Mouse (Mus musculus): ENCODE results near the gene Gramd4. TPM values are rescaled to one million over a fixed set of nuclear protein-coding genes. Genes with fewer than 3 reads are reported as not detected.
A peak's percentile ranks its signal among the peaks of the same experiment; 100 is the strongest.

Gramd4 gene
- 10 to 100 TPM in 2 of 26 experiments, 1 to 10 TPM in 20, under 1 TPM in 3, not detected in 1; 0.52 to 13.4 (median 3.5) TPM for total RNA-seq (2018; cell fraction: chromatin; rRNA removed)
- total RNA-seq (2018; cell fraction: cytosol; rRNA removed) = 1 to 10 TPM in 12 of 26 experiments, under 1 TPM in 14; 0.41 to 3.3 (median 0.89) TPM
- total RNA-seq (2018; cell fraction: nucleus; rRNA removed) = 10 to 100 TPM in 1 of 26 experiments, 1 to 10 TPM in 17, under 1 TPM in 8; 0.43 to 11.3 (median 2.1) TPM
- 1.2 to 2.1 TPM (median 1.9 TPM) in 3 replicates for polyA plus RNA-seq (2018)

DNA sequence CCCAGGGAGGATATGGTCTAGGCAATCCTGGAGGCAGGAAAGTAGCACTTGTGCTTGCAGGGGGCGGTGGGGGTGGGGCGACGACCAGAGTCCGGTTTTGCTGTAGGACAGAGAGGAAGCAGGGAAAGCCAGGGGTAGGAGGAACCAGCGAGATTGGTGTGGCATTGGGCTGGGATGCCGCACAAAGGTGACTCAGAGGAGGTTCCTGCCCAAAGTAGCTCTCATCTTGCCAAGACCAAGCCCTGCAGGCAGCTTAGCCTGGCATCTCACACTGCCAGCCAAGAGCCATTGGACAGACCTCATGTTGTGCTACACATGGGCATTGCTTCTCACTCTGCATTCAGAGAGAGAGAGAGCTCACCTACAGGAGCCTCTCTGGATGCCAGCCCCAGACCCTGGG lies at the start of gene Gramd4:
Gene Gramd4 (plus strand): TSS at position 283 of the 400 bp plus-strand sequence.
- H3K4me3 ChIP-seq (ENCODE audit: inconsistent target) = peak within 1 kb of the TSS; percentile 15; the same call in 1 of the 2 replicates
- H3K36me3 ChIP-seq (ENCODE audit: inconsistent target) = no peaks in the 10 kb centered on the region
- no peaks in the 10 kb centered on the region for H3K79me2 ChIP-seq (ENCODE audit: inconsistent target)
- no peak within 1 kb of the TSS for H3K27ac ChIP-seq
- 26% methylated on average over 6 of the region's 6 CpGs for WGBS (ENCODE audit: missing documents)

DNA sequence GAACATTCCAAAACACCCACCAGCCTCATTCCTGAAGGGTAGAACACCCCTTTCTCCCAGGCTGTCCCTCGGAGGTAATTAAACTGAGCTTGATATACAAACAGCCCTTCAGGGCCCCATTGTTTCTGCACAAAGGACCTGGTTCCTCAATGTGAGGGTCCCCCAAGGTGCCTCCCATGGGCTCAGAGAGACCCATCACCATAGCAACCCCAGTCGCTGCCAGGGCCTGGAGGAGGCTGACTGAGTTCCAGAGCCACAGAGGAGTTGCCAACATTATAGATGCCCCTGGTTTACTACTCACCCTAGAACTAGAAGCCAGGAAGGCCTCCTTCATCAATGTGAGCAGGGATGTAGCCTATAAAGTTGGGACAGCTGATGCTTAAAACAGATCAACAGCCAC lies 44.4 kb upstream of the Gramd4 start:
- 94% methylated on average over 2 of the region's 2 CpGs for WGBS (ENCODE audit: missing documents)
- Histone ChIP-seq H3K36me3 (ENCODE audit: inconsistent target) (no peaks in the 10 kb centered on the region), H3K79me2 (ENCODE audit: inconsistent target) (no peaks in the 10 kb centered on the region), H3K27ac (no peak overlapping the region), H3K4me3 (ENCODE audit: inconsistent target) (no peak overlapping the region)

DNA sequence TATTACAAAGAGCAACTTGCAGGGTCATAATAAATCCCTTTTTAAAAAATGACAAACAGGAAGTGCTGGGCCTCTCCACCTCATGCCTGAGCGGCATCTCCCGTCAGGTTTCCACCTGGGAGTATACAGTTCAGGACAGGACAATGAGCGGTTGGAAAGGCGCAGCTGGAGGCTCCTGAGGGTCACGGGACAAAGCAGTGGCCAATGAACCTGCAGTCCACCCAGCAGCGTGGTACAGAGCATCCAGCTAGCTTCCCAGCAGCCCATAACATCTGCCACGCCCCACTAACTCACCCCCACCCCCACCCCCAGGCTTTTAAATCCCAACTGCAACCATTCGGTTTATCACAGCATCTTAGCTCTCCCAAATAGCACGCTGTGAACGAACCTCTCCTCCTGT lies 43.8 kb upstream of the Gramd4 start:
- Histone ChIP-seq H3K36me3 (ENCODE audit: inconsistent target) (no peaks in the 10 kb centered on the region), H3K79me2 (ENCODE audit: inconsistent target) (no peaks in the 10 kb centered on the region), H3K4me3 (ENCODE audit: inconsistent target) (no peak overlapping the region), H3K27ac (no peak overlapping the region)
- WGBS (ENCODE audit: missing documents) = 79% methylated on average over 10 of the region's 10 CpGs

DNA sequence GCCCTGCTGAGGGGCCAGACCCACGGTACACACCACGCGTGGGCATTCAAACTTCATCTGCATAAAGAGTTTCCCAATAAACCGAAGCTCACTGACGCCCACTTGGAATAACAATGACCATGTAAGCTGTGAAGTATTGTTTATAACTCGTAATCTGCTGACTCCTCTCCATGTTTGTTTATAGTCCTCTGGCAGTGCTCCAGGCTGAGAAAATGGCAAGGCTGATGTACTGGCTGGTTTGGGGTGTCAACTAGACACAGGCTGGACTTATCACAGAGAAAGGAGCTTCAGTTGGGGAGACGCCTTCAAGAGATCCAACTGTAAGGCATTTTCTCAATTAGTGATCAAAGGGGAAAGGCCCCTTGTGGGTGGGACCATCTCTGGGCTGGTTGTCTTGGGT lies 42.5 kb upstream of the Gramd4 start:
- WGBS (ENCODE audit: missing documents) = 95% methylated on average over 7 of the region's 7 CpGs
- Histone ChIP-seq H3K36me3 (ENCODE audit: inconsistent target) (no peaks in the 10 kb centered on the region), H3K79me2 (ENCODE audit: inconsistent target) (no peaks in the 10 kb centered on the region), H3K4me3 (ENCODE audit: inconsistent target) (no peak overlapping the region), H3K27ac (no peak overlapping the region)

DNA sequence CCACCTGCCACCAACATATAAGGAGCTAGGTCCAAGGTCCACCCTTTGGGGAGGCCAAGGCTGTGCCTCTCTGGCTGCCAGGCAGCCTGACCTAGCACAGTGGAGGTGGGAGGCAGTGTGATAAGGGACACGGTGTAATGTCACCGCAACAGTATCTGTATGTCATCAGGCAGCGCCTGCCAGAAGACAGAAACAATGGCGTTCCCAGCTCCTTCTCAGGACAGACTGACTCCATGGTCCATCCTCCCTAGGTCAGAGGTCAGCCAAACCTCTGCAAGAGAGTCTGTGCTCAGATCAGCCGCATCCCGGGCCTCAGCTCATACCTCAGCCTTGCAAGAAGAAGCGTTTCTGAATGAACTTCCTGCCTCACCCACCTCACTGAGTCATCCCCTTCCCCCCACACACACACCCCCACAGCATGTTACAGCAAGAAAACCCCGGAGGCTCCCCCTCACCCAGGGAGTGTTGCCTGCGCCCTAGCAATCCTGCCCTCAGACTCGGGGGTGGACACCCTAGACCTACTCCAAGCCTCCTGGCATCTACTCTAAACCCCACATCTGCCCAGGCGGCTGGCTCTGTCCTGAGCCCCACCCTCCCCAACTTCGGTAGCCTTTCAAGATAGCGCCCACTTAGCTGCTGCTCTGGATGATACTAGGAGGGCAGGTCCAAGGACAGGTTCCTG lies 41.5 kb upstream of the Gramd4 start:
- H3K27ac ChIP-seq = no peak overlapping the region
- no peak overlapping the region for H3K4me3 ChIP-seq (ENCODE audit: inconsistent target)
- H3K79me2 ChIP-seq (ENCODE audit: inconsistent target) = no peaks in the 10 kb centered on the region
- 67% methylated on average over 12 of the region's 13 CpGs for WGBS (ENCODE audit: missing documents)
- H3K36me3 ChIP-seq (ENCODE audit: inconsistent target) = no peaks in the 10 kb centered on the region

DNA sequence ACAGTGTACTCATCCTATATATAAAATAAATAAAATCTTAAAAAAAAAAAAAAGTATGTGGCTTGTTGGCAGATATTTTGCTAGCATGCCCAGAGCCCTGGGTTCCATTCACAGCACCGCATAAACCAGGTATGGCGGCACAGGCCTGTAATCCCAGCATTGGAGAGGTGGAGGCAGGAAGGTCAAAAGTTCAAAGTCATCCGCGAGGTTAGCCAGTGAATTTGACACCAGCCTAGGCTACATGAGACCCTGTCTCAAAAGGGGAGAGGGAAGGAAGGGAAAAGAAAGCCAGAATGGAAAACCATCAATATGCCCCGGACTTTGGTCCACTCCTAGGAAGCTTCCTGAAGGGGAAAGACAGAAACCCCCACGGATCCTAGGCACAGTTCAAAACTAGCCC lies 40.2 kb upstream of the Gramd4 start:
- H3K36me3 ChIP-seq (ENCODE audit: inconsistent target) = no peaks in the 10 kb centered on the region
- no peak overlapping the region for H3K27ac ChIP-seq
- WGBS (ENCODE audit: missing documents) = 95% methylated on average over 6 of the region's 6 CpGs
- no peaks in the 10 kb centered on the region for H3K79me2 ChIP-seq (ENCODE audit: inconsistent target)
- no peak overlapping the region for H3K4me3 ChIP-seq (ENCODE audit: inconsistent target)

DNA sequence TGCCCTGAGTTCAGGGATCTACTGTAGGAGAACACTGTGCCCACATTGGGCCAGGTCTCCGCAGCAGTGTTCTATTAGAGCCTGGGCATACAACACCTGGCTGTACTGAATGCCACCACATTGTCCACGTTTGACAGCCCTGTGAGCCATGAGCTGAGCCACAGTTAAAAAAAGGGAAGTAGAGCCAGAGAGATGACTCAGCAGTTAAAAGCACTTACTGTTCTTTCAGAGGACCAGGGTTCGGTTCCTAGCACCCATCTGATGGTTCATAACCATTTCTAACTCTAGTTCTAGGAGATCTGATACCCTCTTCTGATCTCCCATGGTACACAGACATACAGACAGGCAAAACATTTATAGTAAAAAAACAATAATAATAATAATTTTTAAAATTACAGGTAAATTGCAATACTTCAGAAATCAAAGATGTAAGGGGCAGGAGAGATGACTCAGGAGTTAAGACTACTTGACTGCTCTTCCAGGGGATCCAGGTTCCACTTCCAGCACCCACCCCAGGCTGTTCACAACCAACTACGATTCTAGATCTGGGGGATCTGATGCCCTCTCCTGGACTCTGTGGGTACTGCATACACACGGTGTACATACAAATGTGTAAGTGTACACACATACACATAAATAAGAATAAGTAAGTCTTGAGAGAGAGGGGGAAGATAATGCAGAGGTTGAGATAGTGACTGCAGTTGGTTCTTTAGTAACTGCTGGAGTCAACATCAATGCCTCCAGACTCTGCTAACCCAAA lies 38.6 kb upstream of the Gramd4 start:
- H3K27ac ChIP-seq = no peak overlapping the region
- no peak overlapping the region for H3K4me3 ChIP-seq (ENCODE audit: inconsistent target)
- 75% methylated on average over 5 of the region's 5 CpGs for WGBS (ENCODE audit: missing documents)
- no peaks in the 10 kb centered on the region for H3K79me2 ChIP-seq (ENCODE audit: inconsistent target)
- H3K36me3 ChIP-seq (ENCODE audit: inconsistent target) = no peaks in the 10 kb centered on the region

DNA sequence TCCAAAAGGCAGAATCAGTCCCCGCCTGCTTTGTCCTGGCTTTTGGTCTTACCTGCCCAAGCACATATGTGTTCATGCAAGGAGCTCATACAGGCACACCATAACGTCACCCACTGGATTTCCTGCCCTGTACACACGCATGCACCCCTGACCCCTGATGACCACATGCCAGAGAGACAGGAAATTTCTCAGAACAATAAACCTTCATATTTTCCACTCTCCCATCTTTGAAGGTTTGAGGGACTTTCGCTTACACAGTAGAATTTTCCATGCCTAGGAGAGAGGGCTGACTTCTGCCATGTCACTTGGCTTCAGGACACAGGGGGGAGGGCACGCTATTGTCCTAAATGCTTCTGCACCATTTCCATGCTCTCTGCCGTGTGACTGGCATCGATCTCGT lies 37.5 kb upstream of the Gramd4 start:
- Histone ChIP-seq H3K36me3 (ENCODE audit: inconsistent target) (no peaks in the 10 kb centered on the region), H3K4me3 (ENCODE audit: inconsistent target) (no peak overlapping the region), H3K79me2 (ENCODE audit: inconsistent target) (no peaks in the 10 kb centered on the region), H3K27ac (no peak overlapping the region)
- WGBS (ENCODE audit: missing documents) = 86% methylated on average over 8 of the region's 8 CpGs

DNA sequence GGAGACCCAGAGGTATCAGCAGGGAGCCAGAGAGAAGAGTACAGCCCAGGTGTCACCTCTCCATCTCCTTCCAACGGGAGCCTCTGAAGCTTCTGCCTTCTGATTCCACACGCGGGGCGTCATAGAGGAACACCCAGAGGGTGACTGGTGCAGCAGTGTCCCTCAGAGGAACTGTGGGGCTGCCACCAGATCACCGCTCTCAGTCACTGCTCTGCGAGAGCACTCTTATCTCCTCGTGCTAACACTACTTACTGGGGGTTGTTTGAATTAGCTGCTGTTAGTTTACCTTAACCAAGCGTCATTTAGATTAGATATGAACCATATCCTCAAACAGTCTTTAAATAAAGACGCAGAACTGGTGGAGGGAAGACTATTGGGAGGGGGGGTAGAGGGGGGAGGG lies 36.2 kb upstream of the Gramd4 start:
- no peaks in the 10 kb centered on the region for H3K79me2 ChIP-seq (ENCODE audit: inconsistent target)
- H3K4me3 ChIP-seq (ENCODE audit: inconsistent target) = no peak overlapping the region
- H3K36me3 ChIP-seq (ENCODE audit: inconsistent target) = no peaks in the 10 kb centered on the region
- no peak overlapping the region for H3K27ac ChIP-seq
- 84% methylated on average over 8 of the region's 9 CpGs for WGBS (ENCODE audit: missing documents)

DNA sequence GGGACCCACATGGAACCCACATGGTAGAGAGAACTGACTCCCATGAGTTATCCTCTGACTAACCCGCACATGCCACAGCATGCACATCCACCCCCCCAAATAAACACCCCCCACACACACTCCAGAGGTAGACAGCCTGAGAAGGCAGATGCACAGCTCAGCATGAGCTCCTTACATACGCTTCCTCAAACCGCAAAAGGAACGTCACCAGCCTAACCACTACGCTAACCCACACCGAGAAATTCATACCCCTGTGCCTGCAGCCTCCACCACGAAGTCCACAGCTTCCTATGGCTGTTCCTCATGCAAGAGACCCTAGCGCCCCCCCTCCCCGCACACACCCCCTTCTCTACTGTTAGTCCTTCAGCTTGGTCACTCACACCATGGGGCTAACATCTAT lies 35.5 kb upstream of the Gramd4 start:
- Histone ChIP-seq H3K27ac (no peak overlapping the region), H3K79me2 (ENCODE audit: inconsistent target) (no peaks in the 10 kb centered on the region), H3K36me3 (ENCODE audit: inconsistent target) (no peaks in the 10 kb centered on the region), H3K4me3 (ENCODE audit: inconsistent target) (no peak overlapping the region)
- WGBS (ENCODE audit: missing documents) = 17% methylated on average over 9 of the region's 9 CpGs

DNA sequence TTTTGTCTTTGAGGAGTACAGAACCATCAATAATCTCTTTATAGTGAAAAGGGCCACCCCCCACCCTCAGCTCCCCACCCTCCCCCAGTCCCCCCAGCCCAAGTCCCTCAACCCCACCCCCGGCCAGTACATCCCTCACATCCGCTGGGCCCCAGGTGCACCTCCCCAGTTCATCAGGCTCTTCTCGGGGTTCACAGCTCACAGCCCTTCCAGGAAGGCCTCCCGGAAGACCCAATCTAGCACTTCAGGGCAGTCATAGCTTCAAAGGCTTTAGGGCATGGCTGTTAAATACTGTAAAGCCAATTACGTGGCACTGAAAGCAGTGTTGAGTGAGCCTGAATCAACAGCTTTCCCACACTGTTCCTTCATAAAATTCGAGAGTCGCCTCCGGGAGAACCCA lies 29.6 kb upstream of the Gramd4 start:
- Histone ChIP-seq H3K27ac (no peak overlapping the region), H3K4me3 (ENCODE audit: inconsistent target) (no peak overlapping the region), H3K36me3 (ENCODE audit: inconsistent target) (no peaks in the 10 kb centered on the region), H3K79me2 (ENCODE audit: inconsistent target) (no peaks in the 10 kb centered on the region)
- WGBS (ENCODE audit: missing documents) = 93% methylated on average over 7 of the region's 8 CpGs

DNA sequence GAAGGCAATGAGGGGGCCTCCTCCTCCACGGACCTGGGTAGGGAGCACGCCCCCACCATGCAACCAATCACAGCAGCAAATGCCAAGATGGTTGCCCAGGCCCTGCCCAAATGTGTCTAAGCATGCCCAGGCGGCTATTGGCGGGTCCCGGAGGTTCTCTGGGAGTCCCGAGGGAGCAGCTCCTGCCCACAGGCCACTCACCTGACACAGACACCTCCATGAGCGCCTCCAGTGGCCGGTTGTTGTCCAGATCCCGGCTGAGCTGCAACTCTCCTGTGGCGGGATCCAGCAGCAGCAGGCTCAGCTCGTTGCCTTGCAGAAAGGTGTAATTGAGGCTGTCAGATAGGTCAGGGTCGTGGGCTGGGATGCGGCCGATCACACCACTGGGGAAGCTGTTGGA lies 27.5 kb upstream of the Gramd4 start:
- no peaks in the 10 kb centered on the region for H3K79me2 ChIP-seq (ENCODE audit: inconsistent target)
- no peaks in the 10 kb centered on the region for H3K36me3 ChIP-seq (ENCODE audit: inconsistent target)
- H3K27ac ChIP-seq = no peak overlapping the region
- 92% methylated on average over 14 of the region's 14 CpGs for WGBS (ENCODE audit: missing documents)
- no peak overlapping the region for H3K4me3 ChIP-seq (ENCODE audit: inconsistent target)

DNA sequence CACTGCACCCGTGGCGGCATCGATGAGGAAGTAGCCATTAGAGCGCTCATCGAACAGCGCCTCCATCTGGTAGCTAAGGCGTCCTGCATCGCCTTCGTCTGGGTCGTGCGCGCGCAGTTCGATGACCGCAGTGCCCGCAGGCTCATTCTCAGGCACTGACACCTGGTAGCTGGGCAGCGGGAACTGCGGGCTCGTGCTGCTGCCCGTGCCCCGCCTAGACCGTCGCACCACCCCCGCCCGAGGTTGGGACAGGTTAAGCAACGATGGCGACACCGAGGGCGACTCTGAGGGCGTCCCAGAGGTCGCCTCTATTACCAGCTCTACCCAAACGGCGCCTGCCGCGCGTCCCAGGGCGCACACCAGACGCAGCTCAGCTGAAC lies 24.7 kb upstream of the Gramd4 start:
- 15% methylated on average over 38 of the region's 38 CpGs for WGBS (ENCODE audit: missing documents)
- no peak overlapping the region for H3K27ac ChIP-seq
- no peak overlapping the region for H3K4me3 ChIP-seq (ENCODE audit: inconsistent target)
- H3K36me3 ChIP-seq (ENCODE audit: inconsistent target) = no peaks in the 10 kb centered on the region
- no peaks in the 10 kb centered on the region for H3K79me2 ChIP-seq (ENCODE audit: inconsistent target)

DNA sequence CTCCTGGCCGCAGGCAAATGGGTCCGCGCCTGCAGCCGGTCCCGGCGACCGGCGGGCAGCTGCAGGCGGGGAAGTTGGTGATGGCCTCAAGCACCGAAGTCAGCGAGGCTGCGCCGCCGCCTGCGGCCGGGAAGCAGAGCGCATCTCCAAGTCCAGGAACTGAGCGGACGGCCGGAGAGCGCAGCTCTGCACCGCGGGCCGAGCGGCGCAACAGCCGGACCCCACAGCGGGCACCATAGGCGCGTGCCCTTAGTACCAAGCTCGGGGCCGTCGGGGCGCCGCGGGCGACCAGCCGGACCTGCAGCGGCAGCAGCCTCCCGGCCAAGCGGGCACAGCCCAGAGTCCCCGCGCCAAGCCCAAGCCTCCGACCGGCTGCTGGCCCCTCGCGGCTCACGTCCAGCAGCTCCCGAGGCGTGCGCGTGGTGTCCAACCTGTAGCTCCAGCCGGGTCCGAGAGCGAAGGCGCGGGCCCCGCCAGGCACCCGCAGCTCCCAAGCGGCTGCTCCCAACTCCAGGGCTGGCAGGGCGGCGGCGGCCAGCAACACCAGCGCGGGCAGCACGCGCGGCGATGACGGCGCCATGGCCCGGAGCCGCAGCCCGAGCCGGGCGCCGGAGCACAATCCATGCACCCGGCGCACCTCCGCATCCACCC lies 24.2 kb upstream of the Gramd4 start, which contains the start of gene Celsr1:
Gene Celsr1 (minus strand): TSS at position 587 of the 651 bp plus-strand sequence.
- Histone ChIP-seq H3K27ac (no peak within 1 kb of the TSS), H3K36me3 (ENCODE audit: inconsistent target) (no peaks in the 10 kb centered on the region), H3K4me3 (ENCODE audit: inconsistent target) (no peak within 1 kb of the TSS), H3K79me2 (ENCODE audit: inconsistent target) (no peaks in the 10 kb centered on the region)
- WGBS (ENCODE audit: missing documents) = under 1% methylated on average over 80 of the region's 80 CpGs
